Mouse (Mus musculus) ovary, adult 18-20 months (tissue): Measurements from ENCODE around the gene Abca8a.
"Not testable (repeated sequence)": the region's sequence is repeated elsewhere in the genome, so short reads cannot be mapped to it uniquely, and the experiment has no call there.

Source experiments
- DNase-seq: peaks from one replicate; pipeline ENCODE4 v3.0.0; 2022; ENCODE audit warnings: low spot score, mixed read lengths

Abca8a gene

DNA sequence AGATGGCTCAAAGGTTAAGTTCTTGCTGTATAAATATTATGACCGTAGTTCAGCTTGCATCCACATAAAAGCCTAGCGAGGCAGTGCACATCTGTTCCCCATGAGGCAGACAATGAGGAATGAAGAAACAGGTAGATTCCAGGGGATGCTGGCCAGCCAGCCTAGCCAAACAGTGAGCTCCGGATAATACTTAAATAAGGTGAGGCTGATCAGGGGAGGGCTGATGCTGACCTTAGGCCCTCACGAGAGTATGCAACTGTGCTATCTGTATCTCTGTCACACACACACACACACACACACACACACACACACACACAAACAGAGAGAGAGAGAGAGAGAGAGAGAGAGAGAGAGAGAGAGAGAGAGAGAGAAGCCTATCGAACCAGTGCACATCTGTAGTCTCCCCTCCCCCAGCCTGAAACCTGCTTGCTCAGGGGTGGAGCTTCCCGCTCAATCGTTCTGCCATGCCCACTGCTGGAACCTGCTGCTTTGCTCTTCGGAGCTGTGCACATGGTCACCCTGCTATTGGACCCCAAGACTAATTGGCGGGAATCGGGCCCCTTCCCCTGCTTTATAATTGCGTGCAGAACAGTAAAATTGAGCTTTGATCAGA, 108.2 kb downstream of the Abca8a start:
- not testable (repeated sequence) for DNase-seq

DNA sequence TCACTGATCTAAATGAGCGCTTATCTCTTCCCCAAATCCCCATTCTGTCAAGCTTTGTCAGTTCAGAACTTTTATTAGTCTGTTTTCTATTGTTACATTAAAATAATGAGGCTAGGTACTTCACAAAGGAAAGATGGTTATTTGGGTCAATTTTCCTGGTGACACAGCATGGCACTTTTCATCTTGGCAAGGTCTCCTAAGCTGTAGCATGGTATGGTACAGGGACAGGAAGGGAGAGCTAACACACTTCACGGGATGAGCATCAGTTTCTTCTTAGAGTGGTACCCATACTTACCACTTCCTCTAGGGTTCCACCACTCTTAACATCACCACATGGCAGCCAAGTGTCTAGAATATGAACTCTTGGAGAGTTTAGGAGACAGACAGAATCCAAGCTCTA, 113.9 kb downstream of the Abca8a start:
- no peak for DNase-seq
